ENCODE assay signal across 8 mouse cellular contexts in genomic region chr5:149440180-149440573, GRCm38 (mm10). TPM values are rescaled to one million over a fixed set of nuclear protein-coding genes. Genes with fewer than 3 reads are reported as not detected.
DNase-seq lines count a peak whose midpoint lies in the region; ATAC-seq lines count a peak whose summit lies in the region.

No protein-coding gene starts in this region.

- peak; percentile 89 for ATAC-seq in hindbrain, embryonic 13.5 days (ENCODE audit: low FRiP score)
- ATAC-seq in midbrain, embryonic 11.5 days (ENCODE audit: low FRiP score), result peak; percentile 81

- intact Hi-C loops in left cerebral cortex, postnatal 14 days (cut with DNase I), result no loop called here

- peak overlapping the region; percentile 46 for H3K4me3 ChIP-seq in hindbrain, embryonic 13.5 days
- peak overlapping the region; percentile 32 for H3K4me3 ChIP-seq in midbrain, embryonic 11.5 days (ENCODE audit: low read depth, low read length)

- H3K4me2 ChIP-seq in hindbrain, embryonic 13.5 days, result peak overlapping the region; percentile 74
- H3K4me2 ChIP-seq in midbrain, embryonic 11.5 days, result peak overlapping the region; percentile 74

- peak overlapping the region; percentile 73 for H3K9ac ChIP-seq in hindbrain, embryonic 13.5 days
- H3K9ac ChIP-seq in midbrain, embryonic 11.5 days (ENCODE audit: low read length), result peak overlapping the region; percentile 67

- H3K36me3 ChIP-seq in hindbrain, embryonic 13.5 days, result no peaks in the 10 kb centered on the region
- no peaks in the 10 kb centered on the region for H3K36me3 ChIP-seq in midbrain, embryonic 11.5 days (ENCODE audit: control insufficient read depth, insufficient read depth, low read length)

- H3K9me3 ChIP-seq in hindbrain, embryonic 13.5 days, result no peaks in the 10 kb centered on the region
- no peaks in the 10 kb centered on the region for H3K9me3 ChIP-seq in midbrain, embryonic 11.5 days (ENCODE audit: control insufficient read depth, low read length)

- H3K4me1 ChIP-seq in hindbrain, embryonic 13.5 days (replicated peaks), result peaks cover 47% of the 10 kb centered on the region
- H3K4me1 ChIP-seq in midbrain, embryonic 11.5 days (ENCODE audit: control insufficient read depth, insufficient read depth, low read length), result peaks cover 30% of the 10 kb centered on the region

- DNase-seq in R1 (ENCODE audit: low read depth, low spot score), result peak; percentile 49
- DNase-seq in cerebellum, adult 9-11 months, result peak; percentile 97
- DNase-seq in frontal cortex, postnatal 10 days (ENCODE audit: low spot score in 2 of 2), result peak; percentile 52 to 64
- DNase-seq in left cerebral cortex, postnatal 14 days (ENCODE audit: low spot score in 2 of 2), result peak; percentile 72 to 73
- peak; percentile 95 for DNase-seq in midbrain, embryonic 11.5 days (ENCODE audit: low spot score, missing footprints)
- peak; percentile 14 for DNase-seq in skeletal muscle tissue, adult 2 months (ENCODE audit: low read depth, low spot score)
- DNase-seq in spleen, postnatal 10 days (ENCODE audit: low spot score in 2 of 2), result no peak

- 1% methylated on average over 18 of the region's 18 CpGs for WGBS in hindbrain, embryonic 13.5 days
- WGBS in midbrain, embryonic 11.5 days, result 0% methylated on average over 18 of the region's 18 CpGs

- peak overlapping the region; percentile 98 for H3K27ac ChIP-seq in hindbrain, embryonic 13.5 days
- H3K27ac ChIP-seq in midbrain, embryonic 11.5 days (ENCODE audit: low read depth, low read length), result peak overlapping the region; percentile 97

- no peaks in the 10 kb centered on the region for H3K27me3 ChIP-seq in hindbrain, embryonic 13.5 days
- peaks cover 7% of the 10 kb centered on the region; the same call in 1 of the 2 replicates for H3K27me3 ChIP-seq in midbrain, embryonic 11.5 days (ENCODE audit: control insufficient read depth, insufficient read depth, low read length)

RNA-seq across cellular contexts. Expression of gene Tex26, which starts 0.7 kb away (rescaled TPM):
- polyA plus RNA-seq in hindbrain, embryonic 13.5 days (2015; fragmentation: Nextera tagmentation; extraction: Ambion mirVana), result 0.93 and 1.5 TPM in 2 replicates
- not detected for total RNA-seq in left cerebral cortex, postnatal 14 days (2021)
- polyA plus RNA-seq in midbrain, embryonic 11.5 days (2014; fragmentation: Nextera tagmentation; extraction: Ambion mirVana), result 1.2 and 1.5 TPM in 2 replicates

RNA-seq across cellular contexts. Expression of gene Medag, which starts 28.6 kb away (rescaled TPM):
- 2.1 and 2.5 TPM in 2 replicates for polyA plus RNA-seq in hindbrain, embryonic 13.5 days (2015; fragmentation: Nextera tagmentation; extraction: Ambion mirVana)
- 1 to 10 TPM; 6.6 to 8.5 TPM for total RNA-seq in left cerebral cortex, postnatal 14 days (2021)
- polyA plus RNA-seq in midbrain, embryonic 11.5 days (2014; fragmentation: Nextera tagmentation; extraction: Ambion mirVana), result 0.51 and 0.66 TPM in 2 replicates

Comparison
In these comparisons a context has a peak if more than half of its experiments do, and no peak if none do; other contexts are left out.
1. DNase-seq: peak in R1 (single experiment), cerebellum, adult 9-11 months (single experiment), frontal cortex, postnatal 10 days (2 of 2), left cerebral cortex, postnatal 14 days (2 of 2), midbrain, embryonic 11.5 days (single experiment) and skeletal muscle tissue, adult 2 months (single experiment); none in spleen, postnatal 10 days (0 of 2).